Mouse (Mus musculus) cortical plate, adult 2 months (tissue): ENCODE measurements at regions not wholly inside any gene's neighbourhood (a gene's known extent, or its start where the extent isn't known, plus 50 kb on each side); places are given as distances from the start of the nearest gene placed in this dataset.

Source experiments
- H3K27ac ChIP-seq: fragments of 200-500 bp; 2 replicates; pipeline ENCODE4 v1.5.1; 2012; ENCODE audit warnings: low read length, control low read depth, inconsistent platforms; ENCODE audit not compliant: insufficient read depth
- H3K4me1 ChIP-seq: fragments of 200-500 bp; 2 replicates; pipeline ENCODE4 v1.6.1; 2011; ENCODE audit warnings: low read length; ENCODE audit not compliant: control insufficient read depth, insufficient read depth
- H3K4me3 ChIP-seq: fragments of 200-500 bp; 2 replicates; pipeline ENCODE4 v1.5.1; 2011; ENCODE audit warnings: mild to moderate bottlenecking, low read length, control low read depth; ENCODE audit not compliant: insufficient read depth
- CTCF ChIP-seq: fragments of 200-500 bp; IDR thresholded peaks from 2 replicates; pipeline ENCODE4 v1.5.1; 2011; ENCODE audit warnings: mild to moderate bottlenecking, control low read depth, low read length; ENCODE audit not compliant: insufficient read depth; ENCODE audit errors: extremely low read depth
- POLR2A ChIP-seq: fragments of 200-500 bp; IDR thresholded peaks from 2 replicates; pipeline ENCODE4 v1.6.1; 2011; ENCODE audit warnings: mild to moderate bottlenecking, low read length, control low read depth; ENCODE audit not compliant: insufficient read depth; ENCODE audit errors: extremely low read depth

- TF ChIP-seq POLR2A (no peak), CTCF (peak; percentile 51; the same call in 1 of the 2 replicates)
- H3K27ac ChIP-seq, result no peak overlapping the region
- H3K4me3 ChIP-seq, result no peak overlapping the region
- no peaks in the 10 kb centered on the region for H3K4me1 ChIP-seq
Measured at GRCm38 (mm10) chr8:50292158-50292557, 1448.4 kb upstream of the Tenm3 start.

- no peak for TF ChIP-seq CTCF
- no peak for TF ChIP-seq POLR2A
Measured at GRCm38 (mm10) chr8:50276346-50276745, 1432.6 kb upstream of the Tenm3 start.

GRCm38 (mm10) chr8:50264757-50265156 is 1421.0 kb upstream of the Tenm3 start:
- no peak overlapping the region for H3K27ac ChIP-seq
- H3K4me1 ChIP-seq, result no peaks in the 10 kb centered on the region
- H3K4me3 ChIP-seq, result no peak overlapping the region
- TF ChIP-seq POLR2A (no peak), CTCF (no peak)

More at GRCm38 (mm10) chr8:50276346-50276745, 1432.6 kb upstream of the Tenm3 start:
- H3K27ac ChIP-seq, result no peak overlapping the region
- no peaks in the 10 kb centered on the region; the same call in 1 of the 2 replicates for H3K4me1 ChIP-seq
- no peak overlapping the region for H3K4me3 ChIP-seq
